In the genomic region with DNA sequence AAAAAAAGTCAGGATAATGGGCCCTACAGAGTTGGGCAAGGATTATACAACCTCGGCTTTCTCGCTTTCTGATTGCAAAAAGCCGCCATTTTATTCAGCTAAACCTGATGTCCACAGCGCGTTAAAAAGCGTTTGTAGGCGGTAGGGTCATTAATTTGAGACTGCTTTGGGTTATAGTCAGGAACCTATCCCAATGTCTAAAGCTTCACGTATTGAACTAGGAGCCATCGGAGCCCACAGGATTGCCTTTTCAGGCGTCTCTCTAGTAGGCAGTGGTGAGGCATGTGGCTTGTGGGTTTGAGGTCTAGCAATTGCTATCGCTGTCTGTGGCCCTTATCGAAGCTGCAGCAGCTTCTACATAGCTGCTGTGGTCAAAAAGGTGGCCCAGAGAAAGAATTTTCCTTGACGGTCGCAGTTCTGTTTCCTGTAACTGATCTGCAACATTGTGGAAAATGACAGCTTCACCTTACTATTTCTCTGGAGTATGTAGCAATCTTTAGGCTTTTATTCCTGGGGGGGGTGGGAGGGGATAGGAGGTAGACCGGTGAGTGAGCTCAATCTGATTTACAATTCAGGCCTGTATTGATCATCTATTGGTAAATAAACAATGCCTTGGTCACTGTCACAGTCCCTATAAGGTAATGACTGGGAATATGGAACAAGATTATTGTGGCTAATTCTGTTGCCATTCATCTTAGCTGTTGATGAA, we compare ENCODE assay signal across 8 mouse cellular contexts. TPM values are rescaled to one million over a fixed set of nuclear protein-coding genes. Genes with fewer than 3 reads are reported as not detected.
DNase-seq lines count a peak whose midpoint lies in the region; ATAC-seq lines count a peak whose summit lies in the region.

No protein-coding gene starts in this region.

- no peaks in the 10 kb centered on the region for H3K27me3 ChIP-seq in forebrain, embryonic 11.5 days (ENCODE audit: control insufficient read depth, insufficient read depth, low read length)
- H3K27me3 ChIP-seq in limb, embryonic 10.5 days (ENCODE audit: low read depth, poor library complexity, severe bottlenecking), result no peaks in the 10 kb centered on the region
- H3K27me3 ChIP-seq in midbrain, embryonic 16.5 days (ENCODE audit: control insufficient read depth, insufficient read depth, low read depth, low read length), result no peaks in the 10 kb centered on the region

- WGBS in forebrain, embryonic 11.5 days, result under 1% methylated on average over 15 of the region's 15 CpGs
- WGBS in limb, embryonic 10.5 days, result 1% methylated on average over 15 of the region's 15 CpGs
- under 1% methylated on average over 15 of the region's 15 CpGs for WGBS in midbrain, embryonic 16.5 days

- peak overlapping the region; percentile 74 for H3K27ac ChIP-seq in forebrain, embryonic 11.5 days (ENCODE audit: low read depth, low read length)
- peak overlapping the region; percentile 95 for H3K27ac ChIP-seq in limb, embryonic 10.5 days
- H3K27ac ChIP-seq in midbrain, embryonic 16.5 days (ENCODE audit: low read length), result peak overlapping the region; percentile 90

- no peaks in the 10 kb centered on the region; the same call in 1 of the 2 replicates for H3K4me1 ChIP-seq in forebrain, embryonic 11.5 days (replicated peaks; ENCODE audit: control insufficient read depth, insufficient read depth, low read length)
- peaks cover 9% of the 10 kb centered on the region for H3K4me1 ChIP-seq in limb, embryonic 10.5 days
- H3K4me1 ChIP-seq in midbrain, embryonic 16.5 days (ENCODE audit: control insufficient read depth, insufficient read depth, low read length), result peaks cover 10% of the 10 kb centered on the region

- peak overlapping the region; percentile 72 for H3K4me2 ChIP-seq in forebrain, embryonic 11.5 days (ENCODE audit: low read depth, low read length, severe bottlenecking)
- H3K4me2 ChIP-seq in midbrain, embryonic 16.5 days (ENCODE audit: low read length), result peak overlapping the region; percentile 75

- peaks cover 11% of the 10 kb centered on the region; the same call in 1 of the 2 replicates for H3K36me3 ChIP-seq in forebrain, embryonic 11.5 days (ENCODE audit: control insufficient read depth, insufficient read depth, low read length)
- peaks cover 52% of the 10 kb centered on the region for H3K36me3 ChIP-seq in limb, embryonic 10.5 days
- H3K36me3 ChIP-seq in midbrain, embryonic 16.5 days (ENCODE audit: control insufficient read depth, insufficient read depth, low read length), result peaks cover 13% of the 10 kb centered on the region

- intact Hi-C loops in left cerebral cortex, postnatal 25 days (cut with DNase I), result loop anchor here (2.0 to 10.0 kb wide), 2 partner anchors 20 to 206 kb away; a partner anchor contains a TSS
- intact Hi-C loops in gastrocnemius, postnatal 14 days (cut with DNase I; ENCODE audit: low total_unique reads), result no loop called here

- peak overlapping the region; percentile 87 for H3K9ac ChIP-seq in forebrain, embryonic 11.5 days (ENCODE audit: low read length)
- H3K9ac ChIP-seq in midbrain, embryonic 16.5 days (ENCODE audit: low read depth, low read length), result peak overlapping the region; percentile 81

- no peaks in the 10 kb centered on the region for H3K9me3 ChIP-seq in forebrain, embryonic 11.5 days (ENCODE audit: control insufficient read depth, low read length)
- H3K9me3 ChIP-seq in limb, embryonic 10.5 days (replicated peaks), result no peaks in the 10 kb centered on the region
- H3K9me3 ChIP-seq in midbrain, embryonic 16.5 days (replicated peaks; ENCODE audit: control insufficient read depth, low read length, poor library complexity, severe bottlenecking), result no peaks in the 10 kb centered on the region

- ATAC-seq in forebrain, embryonic 11.5 days (replicated peaks; ENCODE audit: low FRiP score), result no peak
- ATAC-seq in midbrain, embryonic 16.5 days, result peak; percentile 18; the same call in 1 of the 2 replicates

- DNase-seq in left cerebral cortex, postnatal 25 days (ENCODE audit: low spot score in 2 of 2), result peak; percentile 18 to 37
- no peak for DNase-seq in left cerebral cortex, adult 11 months (ENCODE audit: low spot score)
- DNase-seq in R1 (ENCODE audit: low read depth, low spot score), result peak; percentile 23
- DNase-seq in forebrain, embryonic 11.5 days (ENCODE audit: low spot score), result no peak
- no peak for DNase-seq in limb, embryonic 10.5 days (ENCODE audit: low spot score)
- DNase-seq in gastrocnemius, postnatal 14 days, result no peak
- no peak for DNase-seq in gastrocnemius, adult 18-20 months (ENCODE audit: low spot score)

- peak overlapping the region; percentile 73 for H3K4me3 ChIP-seq in forebrain, embryonic 11.5 days (ENCODE audit: low read depth, low read length)
- H3K4me3 ChIP-seq in limb, embryonic 10.5 days, result peak overlapping the region; percentile 91
- peak overlapping the region; percentile 55 for H3K4me3 ChIP-seq in midbrain, embryonic 16.5 days (ENCODE audit: low read depth, low read length)

RNA-seq across cellular contexts. Expression of a gene that starts 6.1 kb away (rescaled TPM):
- total RNA-seq in left cerebral cortex, postnatal 25 days (2021), result 1 to 10 TPM; 1.2 to 1.5 TPM
- polyA plus RNA-seq in forebrain, embryonic 11.5 days (2014; fragmentation: Nextera tagmentation; extraction: Ambion mirVana), result 1.1 and 1.2 TPM in 2 replicates
- polyA plus RNA-seq in limb, embryonic 10.5 days (2016; fragmentation: Nextera tagmentation; extraction: Ambion mirVana), result 0.68 and 1.4 TPM in 2 replicates
- 2.1 and 2.9 TPM in 2 replicates for polyA plus RNA-seq in midbrain, embryonic 16.5 days (2015; fragmentation: Nextera tagmentation; extraction: Ambion mirVana)
- under 1 TPM in 1 of 2 experiments, not detected in 1; 0.94 TPM for total RNA-seq in gastrocnemius, postnatal 14 days (2021)
- total RNA-seq in gastrocnemius, adult 18-20 months (2021), result under 1 TPM in 1 of 2 experiments, not detected in 1; 0.31 TPM

RNA-seq across cellular contexts. Expression of a gene that starts 20.0 kb away (rescaled TPM):
- total RNA-seq in left cerebral cortex, postnatal 25 days (2021), result 10 to 100 TPM; 18.0 to 22.2 TPM
- 88.9 and 89.5 TPM in 2 replicates for polyA plus RNA-seq in forebrain, embryonic 11.5 days (2014; fragmentation: Nextera tagmentation; extraction: Ambion mirVana)
- 89.2 and 90.1 TPM in 2 replicates for polyA plus RNA-seq in limb, embryonic 10.5 days (2016; fragmentation: Nextera tagmentation; extraction: Ambion mirVana)
- 76.3 and 76.6 TPM in 2 replicates for polyA plus RNA-seq in midbrain, embryonic 16.5 days (2015; fragmentation: Nextera tagmentation; extraction: Ambion mirVana)
- total RNA-seq in gastrocnemius, postnatal 14 days (2021), result 10 to 100 TPM; 12.9 to 13.9 TPM
- total RNA-seq in gastrocnemius, adult 18-20 months (2021), result 10 to 100 TPM in 1 of 2 experiments, 1 to 10 TPM in 1; 9.9 to 11.4 TPM

RNA-seq across cellular contexts. Expression of a gene that starts 35.1 kb away (rescaled TPM):
- 10 to 100 TPM; 19.2 to 22.5 TPM for total RNA-seq in left cerebral cortex, postnatal 25 days (2021)
- 66.8 and 68.0 TPM in 2 replicates for polyA plus RNA-seq in forebrain, embryonic 11.5 days (2014; fragmentation: Nextera tagmentation; extraction: Ambion mirVana)
- polyA plus RNA-seq in limb, embryonic 10.5 days (2016; fragmentation: Nextera tagmentation; extraction: Ambion mirVana), result 60.9 and 62.9 TPM in 2 replicates
- polyA plus RNA-seq in midbrain, embryonic 16.5 days (2015; fragmentation: Nextera tagmentation; extraction: Ambion mirVana), result 42.8 and 45.2 TPM in 2 replicates
- 10 to 100 TPM; 22.8 to 26.9 TPM for total RNA-seq in gastrocnemius, postnatal 14 days (2021)
- 10 to 100 TPM; 34.4 to 37.3 TPM for total RNA-seq in gastrocnemius, adult 18-20 months (2021)

RNA-seq across cellular contexts. Expression of a gene that starts 44.1 kb away (rescaled TPM):
- total RNA-seq in left cerebral cortex, postnatal 25 days (2021), result 10 to 100 TPM; 12.8 to 14.8 TPM
- 93.2 and 103 TPM in 2 replicates for polyA plus RNA-seq in forebrain, embryonic 11.5 days (2014; fragmentation: Nextera tagmentation; extraction: Ambion mirVana)
- 162 and 192 TPM in 2 replicates for polyA plus RNA-seq in limb, embryonic 10.5 days (2016; fragmentation: Nextera tagmentation; extraction: Ambion mirVana)
- 29.8 and 30.8 TPM in 2 replicates for polyA plus RNA-seq in midbrain, embryonic 16.5 days (2015; fragmentation: Nextera tagmentation; extraction: Ambion mirVana)
- total RNA-seq in gastrocnemius, postnatal 14 days (2021), result 1 to 10 TPM; 7.5 to 9.1 TPM
- 1 to 10 TPM; 5.6 to 7.7 TPM for total RNA-seq in gastrocnemius, adult 18-20 months (2021)

RNA-seq across cellular contexts. Expression of a gene that starts 47.9 kb away (rescaled TPM):
- total RNA-seq in left cerebral cortex, postnatal 25 days (2021), result 10 to 100 TPM; 25.2 to 26.2 TPM
- polyA plus RNA-seq in forebrain, embryonic 11.5 days (2014; fragmentation: Nextera tagmentation; extraction: Ambion mirVana), result 45.4 and 50.1 TPM in 2 replicates
- polyA plus RNA-seq in limb, embryonic 10.5 days (2016; fragmentation: Nextera tagmentation; extraction: Ambion mirVana), result 48.2 and 49.0 TPM in 2 replicates
- 40.0 and 41.1 TPM in 2 replicates for polyA plus RNA-seq in midbrain, embryonic 16.5 days (2015; fragmentation: Nextera tagmentation; extraction: Ambion mirVana)
- 1 to 10 TPM; 9.4 to 9.9 TPM for total RNA-seq in gastrocnemius, postnatal 14 days (2021)
- 1 to 10 TPM; 6.7 to 8.0 TPM for total RNA-seq in gastrocnemius, adult 18-20 months (2021)

Comparison
In these comparisons a context has a peak if more than half of its experiments do, and no peak if none do; other contexts are left out.
1. DNase-seq: peak in left cerebral cortex, postnatal 25 days (2 of 2) and R1 (single experiment); none in left cerebral cortex, adult 11 months (single experiment), forebrain, embryonic 11.5 days (single experiment), limb, embryonic 10.5 days (single experiment), gastrocnemius, postnatal 14 days (single experiment) and gastrocnemius, adult 18-20 months (single experiment).
2. Peak in every context shown above with its lines, with median percentiles within 50 percentile points of each other: H3K27ac ChIP-seq and H3K4me3 ChIP-seq.